Mouse (Mus musculus): ENCODE measurements around the gene Poc1a. TPM values are rescaled to one million over a fixed set of nuclear protein-coding genes. Genes with fewer than 3 reads are reported as not detected.

The Poc1a gene
- polyA plus RNA-seq, 1 experiment from 2014 or later = 40.1 TPM

- no peak for ATAC-seq (ENCODE audit: insufficient number of reproducible peaks, low FRiP score, low TSS enrichment, low read depth)
These were observed 19.4 kb downstream of the Poc1a start for GRCm38 (mm10) chr9:106300176-106300803.

GRCm38 (mm10) chr9:106300949-106301348, 20.1 kb downstream of the Poc1a start:
- no peaks in the 10 kb centered on the region for H3K4me1 ChIP-seq (ENCODE audit: control insufficient read depth, insufficient read depth, low read length)
- H3K27ac ChIP-seq (replicated peaks; ENCODE audit: low read depth, low read length) = no peak overlapping the region
- H3K9me3 ChIP-seq (ENCODE audit: control insufficient read depth, low read length) = no peaks in the 10 kb centered on the region
- H3K9ac ChIP-seq (ENCODE audit: low read length) = no peak overlapping the region
- peaks cover 3% of the 10 kb centered on the region; the same call in 1 of the 2 replicates for H3K36me3 ChIP-seq (ENCODE audit: control insufficient read depth, insufficient read depth, low read length)
- DNase-seq (ENCODE audit: low spot score) (no peak), ATAC-seq (ENCODE audit: insufficient number of reproducible peaks, low FRiP score, low TSS enrichment, low read depth) (no peak)
- H3K27me3 ChIP-seq (ENCODE audit: control insufficient read depth, insufficient read depth, low read length) = no peaks in the 10 kb centered on the region
- no peak overlapping the region for H3K4me2 ChIP-seq (ENCODE audit: low read depth, severe bottlenecking)
- 77% methylated on average over 6 of the region's 6 CpGs for WGBS
- H3K4me3 ChIP-seq (ENCODE audit: low read depth, low read length) = no peak overlapping the region

More at GRCm38 (mm10) chr9:106300176-106300803, 19.4 kb downstream of the Poc1a start:
- H3K9ac ChIP-seq (ENCODE audit: low read length) = no peak overlapping the region
- no peaks in the 10 kb centered on the region for H3K27me3 ChIP-seq (ENCODE audit: control insufficient read depth, insufficient read depth, low read length)
- no peak overlapping the region for H3K4me2 ChIP-seq (ENCODE audit: low read depth, severe bottlenecking)
- no peaks in the 10 kb centered on the region for H3K4me1 ChIP-seq (ENCODE audit: control insufficient read depth, insufficient read depth, low read length)
- H3K9me3 ChIP-seq (ENCODE audit: control insufficient read depth, low read length) = no peaks in the 10 kb centered on the region
- no peak overlapping the region for H3K4me3 ChIP-seq (ENCODE audit: low read depth, low read length)
- 82% methylated on average over 20 of the region's 20 CpGs for WGBS
- no peak overlapping the region for H3K27ac ChIP-seq (replicated peaks; ENCODE audit: low read depth, low read length)
- H3K36me3 ChIP-seq (ENCODE audit: control insufficient read depth, insufficient read depth, low read length) = peaks cover 4% of the 10 kb centered on the region; the same call in 1 of the 2 replicates
- no peak for DNase-seq (ENCODE audit: low spot score)

- DNase-seq (ENCODE audit: low spot score) = no peak
- Histone ChIP-seq H3K4me1 (ENCODE audit: control insufficient read depth, insufficient read depth, low read length) (no peaks in the 10 kb centered on the region), H3K9me3 (ENCODE audit: control insufficient read depth, low read length) (no peaks in the 10 kb centered on the region), H3K27me3 (ENCODE audit: control insufficient read depth, insufficient read depth, low read length) (no peaks in the 10 kb centered on the region), H3K4me2 (ENCODE audit: low read depth, severe bottlenecking) (no peak overlapping the region), H3K36me3 (ENCODE audit: control insufficient read depth, insufficient read depth, low read length) (peaks cover under 1% of the 10 kb centered on the region; the same call in 1 of the 2 replicates), H3K27ac (replicated peaks; ENCODE audit: low read depth, low read length) (no peak overlapping the region), H3K9ac (ENCODE audit: low read length) (no peak overlapping the region), H3K4me3 (ENCODE audit: low read depth, low read length) (no peak overlapping the region)
- no peak for ATAC-seq (ENCODE audit: insufficient number of reproducible peaks, low FRiP score, low TSS enrichment, low read depth)
- WGBS = 80% methylated on average over 10 of the region's 11 CpGs
These were observed 20.7 kb downstream of the Poc1a start for GRCm38 (mm10) chr9:106301446-106302080.

GRCm38 (mm10) chr9:106302446-106303150, 21.7 kb downstream of the Poc1a start:
- Histone ChIP-seq H3K9me3 (ENCODE audit: control insufficient read depth, low read length) (no peaks in the 10 kb centered on the region), H3K27me3 (ENCODE audit: control insufficient read depth, insufficient read depth, low read length) (no peaks in the 10 kb centered on the region), H3K27ac (replicated peaks; ENCODE audit: low read depth, low read length) (no peak overlapping the region), H3K9ac (ENCODE audit: low read length) (peak overlapping the region; percentile 9; the same call in 1 of the 2 replicates), H3K4me2 (ENCODE audit: low read depth, severe bottlenecking) (no peak overlapping the region), H3K4me1 (ENCODE audit: control insufficient read depth, insufficient read depth, low read length) (no peaks in the 10 kb centered on the region), H3K36me3 (ENCODE audit: control insufficient read depth, insufficient read depth, low read length) (no peaks in the 10 kb centered on the region), H3K4me3 (ENCODE audit: low read depth, low read length) (no peak overlapping the region)
- ATAC-seq (ENCODE audit: insufficient number of reproducible peaks, low FRiP score, low TSS enrichment, low read depth) (no peak), DNase-seq (ENCODE audit: low spot score) (no peak)
- WGBS = 82% methylated on average over 16 of the region's 16 CpGs

GRCm38 (mm10) chr9:106303460-106303960, 22.6 kb downstream of the Poc1a start:
- H3K4me3 ChIP-seq (ENCODE audit: low read depth, low read length) = no peak overlapping the region
- ATAC-seq (ENCODE audit: insufficient number of reproducible peaks, low FRiP score, low TSS enrichment, low read depth) = no peak
- H3K4me2 ChIP-seq (ENCODE audit: low read depth, severe bottlenecking) = no peak overlapping the region
- H3K36me3 ChIP-seq (ENCODE audit: control insufficient read depth, insufficient read depth, low read length) = no peaks in the 10 kb centered on the region; the same call in 1 of the 2 replicates
- H3K9ac ChIP-seq (ENCODE audit: low read length) = no peak overlapping the region
- no peak overlapping the region for H3K27ac ChIP-seq (replicated peaks; ENCODE audit: low read depth, low read length)
- no peaks in the 10 kb centered on the region for H3K27me3 ChIP-seq (ENCODE audit: control insufficient read depth, insufficient read depth, low read length)
- WGBS = 89% methylated on average over 6 of the region's 6 CpGs
- DNase-seq (ENCODE audit: low spot score) = no peak
- H3K4me1 ChIP-seq (ENCODE audit: control insufficient read depth, insufficient read depth, low read length) = no peaks in the 10 kb centered on the region
- no peaks in the 10 kb centered on the region for H3K9me3 ChIP-seq (ENCODE audit: control insufficient read depth, low read length)

- 84% methylated on average over 7 of the region's 7 CpGs for WGBS
- no peak overlapping the region for H3K9ac ChIP-seq (ENCODE audit: low read length)
- H3K4me1 ChIP-seq (ENCODE audit: control insufficient read depth, insufficient read depth, low read length) = no peaks in the 10 kb centered on the region
- ATAC-seq (ENCODE audit: insufficient number of reproducible peaks, low FRiP score, low TSS enrichment, low read depth) = no peak
- no peaks in the 10 kb centered on the region for H3K9me3 ChIP-seq (ENCODE audit: control insufficient read depth, low read length)
- no peak overlapping the region for H3K4me2 ChIP-seq (ENCODE audit: low read depth, severe bottlenecking)
- H3K27ac ChIP-seq (replicated peaks; ENCODE audit: low read depth, low read length) = no peak overlapping the region
- peaks cover 2% of the 10 kb centered on the region; the same call in 1 of the 2 replicates for H3K36me3 ChIP-seq (ENCODE audit: control insufficient read depth, insufficient read depth, low read length)
- no peak overlapping the region for H3K4me3 ChIP-seq (ENCODE audit: low read depth, low read length)
- no peak for DNase-seq (ENCODE audit: low spot score)
- H3K27me3 ChIP-seq (ENCODE audit: control insufficient read depth, insufficient read depth, low read length) = no peaks in the 10 kb centered on the region
These were observed 24.4 kb downstream of the Poc1a start for GRCm38 (mm10) chr9:106305228-106305627.

- peak; percentile 82 for DNase-seq (ENCODE audit: low spot score)
- H3K4me3 ChIP-seq (ENCODE audit: low read depth, low read length) = no peak overlapping the region
- WGBS = 50% methylated on average over 8 of the region's 8 CpGs
- H3K36me3 ChIP-seq (ENCODE audit: control insufficient read depth, insufficient read depth, low read length) = peaks cover 2% of the 10 kb centered on the region; the same call in 1 of the 2 replicates
- H3K4me2 ChIP-seq (ENCODE audit: low read depth, severe bottlenecking) = no peak overlapping the region
- peak; percentile 49; the same call in 1 of the 2 replicates for ATAC-seq (ENCODE audit: insufficient number of reproducible peaks, low FRiP score, low TSS enrichment, low read depth)
- no peaks in the 10 kb centered on the region for H3K9me3 ChIP-seq (ENCODE audit: control insufficient read depth, low read length)
- H3K27me3 ChIP-seq (ENCODE audit: control insufficient read depth, insufficient read depth, low read length) = no peaks in the 10 kb centered on the region
- H3K4me1 ChIP-seq (ENCODE audit: control insufficient read depth, insufficient read depth, low read length) = no peaks in the 10 kb centered on the region
- H3K27ac ChIP-seq (replicated peaks; ENCODE audit: low read depth, low read length) = no peak overlapping the region
- no peak overlapping the region for H3K9ac ChIP-seq (ENCODE audit: low read length)
These were observed 25.9 kb downstream of the Poc1a start for GRCm38 (mm10) chr9:106306662-106307351.

GRCm38 (mm10) chr9:106308151-106308550, 27.3 kb downstream of the Poc1a start:
- no peaks in the 10 kb centered on the region for H3K27me3 ChIP-seq (ENCODE audit: control insufficient read depth, insufficient read depth, low read length)
- DNase-seq (ENCODE audit: low spot score) (no peak), ATAC-seq (ENCODE audit: insufficient number of reproducible peaks, low FRiP score, low TSS enrichment, low read depth) (no peak)
- H3K4me3 ChIP-seq (ENCODE audit: low read depth, low read length) = no peak overlapping the region
- no peak overlapping the region for H3K4me2 ChIP-seq (ENCODE audit: low read depth, severe bottlenecking)
- H3K9ac ChIP-seq (ENCODE audit: low read length) = no peak overlapping the region
- peaks cover 2% of the 10 kb centered on the region; the same call in 1 of the 2 replicates for H3K36me3 ChIP-seq (ENCODE audit: control insufficient read depth, insufficient read depth, low read length)
- no peak overlapping the region for H3K27ac ChIP-seq (replicated peaks; ENCODE audit: low read depth, low read length)
- no peaks in the 10 kb centered on the region for H3K4me1 ChIP-seq (ENCODE audit: control insufficient read depth, insufficient read depth, low read length)
- 92% methylated on average over 5 of the region's 5 CpGs for WGBS
- H3K9me3 ChIP-seq (ENCODE audit: control insufficient read depth, low read length) = no peaks in the 10 kb centered on the region
